In genomic region chr7:73670598-73670997, GRCm38 (mm10) we compare ENCODE assay signal across 26 mouse cellular contexts.
DNase-seq lines count a peak whose midpoint lies in the region; ATAC-seq and TF ChIP-seq lines count a peak whose summit lies in the region.
"Had no signal": no experiment of that assay in that cellular context is flagged by ENCODE, and none has a peak within 500 bp of the region (broad histone marks: within the 10 kb centered on the region; RNA-seq: fewer than 3 reads in every experiment).

No protein-coding gene starts in this region.

- H3K4me1 ChIP-seq in lung, embryonic 14.5 days (ENCODE audit: insufficient read depth), result 0 out of 2 replicates have a peak, but pooled peaks cover 2% of the 10 kb centered on the region
- peaks cover 10% of the 10 kb centered on the region for H3K4me1 ChIP-seq in kidney, adult 2 months (ENCODE audit: control insufficient read depth, insufficient read depth, low read length)
- peaks cover 14% of the 10 kb centered on the region for H3K4me1 ChIP-seq in kidney, embryonic 16.5 days (ENCODE audit: insufficient read depth, low read length)
- H3K4me1 ChIP-seq in forebrain, embryonic 11.5 days (replicated peaks; ENCODE audit: control insufficient read depth, insufficient read depth, low read length), result no peaks in the 10 kb centered on the region
- H3K4me1 ChIP-seq: embryonic facial prominence, embryonic 13.5 days; forebrain, embryonic 10.5 days; heart, embryonic 15.5 days; hindbrain, embryonic 13.5 days; midbrain, embryonic 12.5 days; neural tube, embryonic 13.5 days had no signal

- WGBS in lung, embryonic 14.5 days, result 22% methylated on average over 4 of the region's 4 CpGs
- WGBS in kidney, adult 2 months, result 6% methylated on average over 4 of the region's 4 CpGs
- 22% methylated on average over 4 of the region's 4 CpGs for WGBS in kidney, embryonic 16.5 days
- WGBS in forebrain, embryonic 11.5 days, result 72% methylated on average over 4 of the region's 4 CpGs

- no peak for TF ChIP-seq POLR2A in kidney, adult 2 months (IDR thresholded peaks at IDR 0.05; ENCODE audit: low read depth, low read length)

- no peaks in the 10 kb centered on the region for H3K27me3 ChIP-seq in lung, embryonic 14.5 days (ENCODE audit: insufficient read depth, low read length)
- no peaks in the 10 kb centered on the region for H3K27me3 ChIP-seq in kidney, adult 2 months (replicated peaks; ENCODE audit: control insufficient read depth, insufficient read depth, low read length)
- no peaks in the 10 kb centered on the region for H3K27me3 ChIP-seq in kidney, embryonic 16.5 days (ENCODE audit: insufficient read depth, low read length)
- H3K27me3 ChIP-seq in forebrain, embryonic 11.5 days (ENCODE audit: control insufficient read depth, insufficient read depth, low read length), result no peaks in the 10 kb centered on the region
- H3K27me3 ChIP-seq: embryonic facial prominence, embryonic 13.5 days; heart, embryonic 15.5 days; hindbrain, embryonic 13.5 days; midbrain, embryonic 12.5 days; neural tube, embryonic 13.5 days had no signal

- H3K9ac ChIP-seq in lung, embryonic 14.5 days, result no peak overlapping the region
- H3K9ac ChIP-seq in kidney, embryonic 16.5 days (replicated peaks; ENCODE audit: low read length), result no peak overlapping the region
- no peak overlapping the region for H3K9ac ChIP-seq in forebrain, embryonic 11.5 days (ENCODE audit: low read length)
- H3K9ac ChIP-seq: embryonic facial prominence, embryonic 13.5 days; forebrain, postnatal 0 days; heart, embryonic 15.5 days; hindbrain, embryonic 13.5 days; liver, embryonic 14.5 days; midbrain, embryonic 12.5 days; neural tube, embryonic 13.5 days had no signal

- H3K36me3 ChIP-seq in lung, embryonic 14.5 days (ENCODE audit: insufficient read depth), result no peaks in the 10 kb centered on the region
- no peaks in the 10 kb centered on the region for H3K36me3 ChIP-seq in kidney, adult 2 months (ENCODE audit: control insufficient read depth, insufficient read depth, low read length)
- H3K36me3 ChIP-seq in kidney, embryonic 16.5 days (ENCODE audit: insufficient read depth, low read length), result no peaks in the 10 kb centered on the region
- no peaks in the 10 kb centered on the region for H3K36me3 ChIP-seq in forebrain, embryonic 11.5 days (ENCODE audit: control insufficient read depth, insufficient read depth, low read length)
- H3K36me3 ChIP-seq: embryonic facial prominence, embryonic 13.5 days; forebrain, embryonic 10.5 days; heart, embryonic 15.5 days; hindbrain, embryonic 13.5 days; midbrain, embryonic 12.5 days; neural tube, embryonic 13.5 days had no signal

- TF ChIP-seq CTCF in lung, embryonic 14.5 days (IDR thresholded peaks at IDR 0.05; ENCODE audit: low read depth), result no peak
- no peak for TF ChIP-seq CTCF in kidney, adult 2 months (conservative IDR thresholded peaks at IDR 0.05; ENCODE audit: insufficient read depth, insufficient read length, low read depth, low read length)

- intact Hi-C loops in heart, postnatal 25 days (cut with DNase I), result no loop called here

- no peak for ATAC-seq in lung, embryonic 14.5 days (ENCODE audit: insufficient read depth)
- ATAC-seq in kidney, embryonic 16.5 days (ENCODE audit: low FRiP score, low TSS enrichment), result peak; percentile 90
- no peak for ATAC-seq in forebrain, embryonic 11.5 days (replicated peaks; ENCODE audit: low FRiP score)
- ATAC-seq: forebrain, postnatal 0 days; intestine, postnatal 0 days had no signal

- H3K4me2 ChIP-seq in lung, embryonic 14.5 days, result no peak overlapping the region
- H3K4me2 ChIP-seq in kidney, embryonic 16.5 days (replicated peaks; ENCODE audit: low read depth, low read length), result peak overlapping the region; percentile 4; the same call in 1 of the 2 replicates
- no peak overlapping the region for H3K4me2 ChIP-seq in forebrain, embryonic 11.5 days (ENCODE audit: low read depth, low read length, severe bottlenecking)
- H3K4me2 ChIP-seq: embryonic facial prominence, embryonic 13.5 days; heart, embryonic 15.5 days; hindbrain, embryonic 13.5 days; midbrain, embryonic 12.5 days; neural tube, embryonic 13.5 days had no signal

- H3K4me3 ChIP-seq in lung, embryonic 14.5 days (ENCODE audit: low read depth, low read length), result no peak overlapping the region
- no peak overlapping the region for H3K4me3 ChIP-seq in kidney, adult 2 months (ENCODE audit: insufficient read depth, low read depth, low read length)
- no peak overlapping the region for H3K4me3 ChIP-seq in kidney, embryonic 16.5 days (ENCODE audit: low read length)
- no peak overlapping the region for H3K4me3 ChIP-seq in forebrain, embryonic 11.5 days (ENCODE audit: low read depth, low read length)
- H3K4me3 ChIP-seq: embryonic facial prominence, embryonic 13.5 days; forebrain, embryonic 10.5 days; heart, embryonic 15.5 days; hindbrain, embryonic 13.5 days; midbrain, embryonic 12.5 days; neural tube, embryonic 13.5 days had no signal

- peak; percentile 21 for DNase-seq in lung, embryonic 14.5 days
- no peak for DNase-seq in lung, postnatal 14 days
- DNase-seq in kidney, adult 2 months, result peak; percentile 91
- DNase-seq in kidney, postnatal 36 days, result peak; percentile 69 to 88
- DNase-seq in forebrain, embryonic 11.5 days (ENCODE audit: low spot score), result no peak
- DNase-seq in thymus, postnatal 10 days (ENCODE audit: low spot score in 2 of 2), result no peak
- DNase-seq in heart, postnatal 25 days (ENCODE audit: low spot score), result no peak
- DNase-seq: adrenal gland, postnatal 14 days; cerebellum, adult 11 months; cerebellum, adult 9-10 months; cerebellum, postnatal 36 days; forebrain, postnatal 0 days; heart, postnatal 36 days; layer of hippocampus, postnatal 36 days; liver; lung, adult 2 months; thymus, postnatal 25 days had no signal

- H3K9me3 ChIP-seq in lung, embryonic 14.5 days (ENCODE audit: low read depth, low read length), result no peaks in the 10 kb centered on the region
- no peaks in the 10 kb centered on the region for H3K9me3 ChIP-seq in kidney, embryonic 16.5 days (ENCODE audit: low read length)
- H3K9me3 ChIP-seq in forebrain, embryonic 11.5 days (ENCODE audit: control insufficient read depth, low read length), result no peaks in the 10 kb centered on the region
- H3K9me3 ChIP-seq: embryonic facial prominence, embryonic 13.5 days; forebrain, embryonic 10.5 days; heart, embryonic 15.5 days; hindbrain, embryonic 13.5 days; neural tube, embryonic 13.5 days had no signal

- no peak overlapping the region for H3K27ac ChIP-seq in lung, embryonic 14.5 days (ENCODE audit: low read depth)
- no peak overlapping the region for H3K27ac ChIP-seq in kidney, adult 2 months (ENCODE audit: insufficient read depth, low read depth, low read length)
- peak overlapping the region; percentile 55 for H3K27ac ChIP-seq in kidney, embryonic 16.5 days (ENCODE audit: low read length)
- no peak overlapping the region for H3K27ac ChIP-seq in forebrain, embryonic 11.5 days (ENCODE audit: low read depth, low read length)
- H3K27ac ChIP-seq: embryonic facial prominence, embryonic 13.5 days; forebrain, embryonic 10.5 days; heart, embryonic 15.5 days; hindbrain, embryonic 13.5 days; liver, embryonic 14.5 days; midbrain, embryonic 12.5 days; neural tube, embryonic 13.5 days had no signal

Comparison
In these comparisons a context has a peak if more than half of its experiments do, and no peak if none do; other contexts are left out.
1. DNase-seq: peak in lung, embryonic 14.5 days (single experiment), kidney, adult 2 months (single experiment) and kidney, postnatal 36 days (2 of 2); none in lung, postnatal 14 days (single experiment), forebrain, embryonic 11.5 days (single experiment), thymus, postnatal 10 days (0 of 2) and heart, postnatal 25 days (single experiment).